Mouse (Mus musculus) granulocyte monocyte progenitor cell, adult 5-6 weeks (primary cell): ENCODE results near the gene Gpm6b. TPM values are rescaled to one million over a fixed set of nuclear protein-coding genes. Genes with fewer than 3 reads are reported as not detected.

Experiments
- ATAC-seq: replicated peaks from 2 replicates; pipeline ENCODE4 v1.8.0; 2016; ENCODE audit warnings: mild to moderate bottlenecking, moderate TSS enrichment, inconsistent platforms; ENCODE audit not compliant: poor library complexity, severe bottlenecking
- total RNA-seq, 2 experiments: library from RNA; stranded (forward) in 1 of 2; stranded (reverse) in 1 of 2; fragments of 200-712, 200-1000 nt in 1 of 2; fragments of >200 nt in 1 of 2; fragmentation: Nextera tagmentation in 1 of 2; gene quantifications; 2 replicates each; pipeline ENCODE4 v1.2.3; 2014 to 2017

Gpm6b gene
- total RNA-seq, 2 experiments from 2014 or later, result 0.45 TPM; not detected in 1

DNA sequence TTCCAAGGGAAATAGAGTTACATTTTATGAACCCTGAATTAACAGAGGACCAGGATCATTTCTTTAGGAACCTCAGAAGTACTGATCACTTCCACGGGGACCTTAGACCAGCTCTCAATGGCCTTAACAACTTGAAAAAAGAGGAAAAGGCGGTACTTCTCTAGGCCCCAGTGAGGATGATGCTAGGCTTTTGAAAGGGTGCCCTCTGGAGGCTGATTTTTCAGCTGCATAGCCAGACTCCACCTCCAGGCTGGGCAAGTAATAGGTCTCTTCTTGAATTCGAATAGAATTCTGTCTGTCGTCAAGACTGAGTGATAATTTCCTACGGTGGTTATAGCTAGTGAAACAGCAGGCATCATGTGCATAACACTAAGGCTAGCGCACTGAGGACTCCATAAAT, 113.1 kb downstream of the Gpm6b start:
- ATAC-seq, result peak; percentile 96

DNA sequence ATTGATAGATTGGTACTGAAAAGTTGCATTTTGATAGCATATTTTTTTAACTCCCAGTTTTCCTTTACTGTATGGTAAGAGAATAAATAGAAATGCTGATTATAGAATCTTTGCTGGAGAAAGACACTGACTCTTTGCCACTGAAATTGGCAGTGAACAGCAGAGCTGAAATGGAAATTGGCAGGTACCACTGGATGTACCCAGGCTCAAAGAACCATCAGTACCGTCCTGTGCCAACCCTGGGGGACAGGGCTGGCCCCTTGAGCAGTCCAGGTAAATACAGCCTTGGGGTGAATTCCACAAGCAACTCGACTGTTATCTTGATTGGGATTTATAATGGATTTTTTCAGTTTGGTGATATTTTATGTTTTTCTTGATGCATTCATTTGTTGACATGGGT, 114.7 kb downstream of the Gpm6b start:
- ATAC-seq, result no peak

DNA sequence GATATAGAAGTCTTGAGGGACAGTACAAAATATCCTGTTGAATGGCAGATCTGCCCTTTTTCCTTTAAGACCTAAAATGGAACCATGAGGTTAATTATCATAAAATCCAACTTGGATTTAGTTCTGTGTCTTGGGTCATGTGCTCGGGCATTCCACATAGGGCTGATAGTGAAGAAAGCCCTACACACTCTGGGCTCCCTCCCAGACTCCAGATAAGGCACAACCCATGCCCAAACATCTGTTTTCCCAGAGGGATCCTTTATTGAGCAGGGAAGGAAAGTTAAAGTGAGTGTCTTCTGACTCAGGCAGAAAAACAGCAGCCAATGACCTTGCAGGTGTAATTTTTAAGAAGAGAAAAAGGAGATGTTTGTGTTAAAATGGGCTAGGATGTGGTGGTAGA, 116.2 kb downstream of the Gpm6b start:
- no peak for ATAC-seq

DNA sequence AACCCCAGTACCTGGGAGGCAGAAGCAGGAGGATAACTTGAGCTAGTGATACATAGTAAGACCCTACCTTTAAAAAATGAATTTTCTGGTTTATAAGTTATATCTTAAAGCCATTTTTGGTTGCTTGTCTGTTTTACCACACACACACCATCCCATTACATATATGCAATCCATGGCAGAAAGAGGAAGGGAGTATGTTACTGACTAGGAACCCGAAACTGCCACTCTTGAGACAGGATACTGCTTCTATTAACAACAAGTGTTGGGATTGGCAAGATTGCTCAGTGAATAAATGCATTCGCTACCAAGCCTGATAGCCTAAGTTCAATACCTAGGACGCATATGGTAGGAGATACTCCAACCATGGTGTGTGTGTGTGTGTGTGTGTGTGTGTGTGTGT, 117.6 kb downstream of the Gpm6b start:
- peak; percentile 73 for ATAC-seq

DNA sequence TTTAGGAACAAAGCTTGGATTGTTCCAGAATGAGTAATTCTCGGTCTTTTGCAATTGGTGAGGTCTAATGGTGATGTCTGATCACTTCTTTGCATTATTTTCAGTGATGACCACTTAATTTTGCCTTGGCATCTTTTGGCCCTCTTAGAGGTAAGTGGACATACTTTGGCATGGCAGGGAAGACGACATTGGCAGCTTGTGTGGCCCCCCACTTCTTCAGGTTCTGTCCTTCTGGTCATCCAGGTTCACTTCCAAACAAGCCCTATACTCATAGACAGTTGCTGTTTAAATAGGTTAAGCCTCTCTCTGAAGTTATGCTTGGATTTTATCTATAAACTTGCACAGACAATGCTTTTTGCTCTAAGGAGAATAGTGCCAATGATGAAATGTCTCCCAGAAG, 120.2 kb downstream of the Gpm6b start:
- ATAC-seq, result no peak

DNA sequence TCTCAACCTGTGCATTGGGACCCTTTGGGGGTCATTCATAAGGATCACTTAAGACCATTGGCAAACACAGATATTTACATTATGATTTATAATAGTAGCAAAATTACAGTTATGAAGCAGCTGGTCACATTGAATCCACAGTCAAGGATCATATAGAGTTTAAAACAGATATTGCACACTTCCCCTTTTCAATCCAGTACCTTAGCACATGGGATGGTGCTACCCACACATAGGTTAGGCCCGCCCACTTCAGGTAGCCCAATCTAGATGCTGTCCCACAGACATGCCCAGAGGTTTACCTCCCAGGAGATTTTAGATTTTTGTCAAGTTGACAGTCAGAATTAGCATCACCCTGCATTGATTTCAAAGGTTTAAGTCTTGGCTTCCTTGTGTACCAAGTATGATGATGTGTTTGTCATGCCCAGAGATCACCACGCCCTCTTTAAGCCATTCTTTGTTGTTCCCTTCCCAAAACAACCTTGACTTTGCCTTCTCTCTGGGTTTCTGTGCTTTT, 121.3 kb downstream of the Gpm6b start:
- peak; percentile 61 for ATAC-seq

DNA sequence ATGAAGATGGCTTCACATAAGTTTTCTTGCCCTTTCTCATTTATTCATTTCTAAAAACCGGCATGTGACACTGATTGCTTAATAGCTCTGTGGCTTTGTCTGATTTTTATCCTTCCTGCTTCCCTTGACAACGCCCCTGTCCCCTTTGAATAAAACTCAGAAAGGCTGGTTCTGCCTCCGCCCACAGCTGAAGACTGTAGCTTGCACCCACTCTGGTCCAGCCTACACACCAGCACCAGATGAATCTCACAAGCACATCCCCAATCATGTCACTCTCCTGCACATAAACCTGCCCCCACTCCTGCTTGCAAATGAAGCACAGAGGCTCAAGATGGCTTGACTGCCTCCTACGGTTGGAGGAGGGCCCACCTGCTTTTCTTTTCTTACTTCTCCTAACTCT, 121.7 kb downstream of the Gpm6b start:
- ATAC-seq, result peak; percentile 88

DNA sequence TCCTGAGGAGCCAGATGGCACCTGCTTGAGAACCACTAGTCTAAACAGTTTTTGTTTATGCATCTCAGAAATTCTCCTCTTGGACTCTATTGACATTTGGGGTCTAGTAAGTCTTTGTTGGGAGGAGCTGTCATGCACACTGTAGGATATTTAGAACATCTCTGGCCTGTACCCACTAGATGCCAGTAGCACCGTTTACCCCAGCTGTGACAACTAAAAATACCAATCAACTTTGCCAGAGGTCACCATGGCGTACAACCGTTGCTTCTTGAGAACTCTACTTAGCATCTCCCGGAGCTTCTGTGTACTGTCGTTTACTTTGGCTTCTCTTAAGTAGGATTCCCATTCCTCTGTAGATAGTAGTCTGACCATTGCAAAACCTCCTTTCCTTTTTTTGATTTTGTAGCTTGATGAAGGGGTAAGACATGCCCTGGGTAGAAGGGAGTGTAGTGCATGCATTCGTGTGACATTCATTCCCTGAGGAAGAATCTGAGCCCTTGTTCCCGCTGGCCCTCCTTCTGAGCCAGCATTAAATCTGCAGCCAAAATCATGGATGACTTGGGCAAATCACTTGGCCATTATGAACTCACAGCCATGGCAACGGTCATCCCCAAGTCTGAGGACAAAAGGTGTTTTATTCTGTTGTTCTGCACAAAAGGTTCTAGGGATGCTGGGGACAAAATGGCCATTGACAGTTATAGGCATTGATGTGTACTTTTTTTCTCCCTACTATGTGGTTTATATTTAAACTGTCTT, 126.9 kb downstream of the Gpm6b start:
- no peak for ATAC-seq

DNA sequence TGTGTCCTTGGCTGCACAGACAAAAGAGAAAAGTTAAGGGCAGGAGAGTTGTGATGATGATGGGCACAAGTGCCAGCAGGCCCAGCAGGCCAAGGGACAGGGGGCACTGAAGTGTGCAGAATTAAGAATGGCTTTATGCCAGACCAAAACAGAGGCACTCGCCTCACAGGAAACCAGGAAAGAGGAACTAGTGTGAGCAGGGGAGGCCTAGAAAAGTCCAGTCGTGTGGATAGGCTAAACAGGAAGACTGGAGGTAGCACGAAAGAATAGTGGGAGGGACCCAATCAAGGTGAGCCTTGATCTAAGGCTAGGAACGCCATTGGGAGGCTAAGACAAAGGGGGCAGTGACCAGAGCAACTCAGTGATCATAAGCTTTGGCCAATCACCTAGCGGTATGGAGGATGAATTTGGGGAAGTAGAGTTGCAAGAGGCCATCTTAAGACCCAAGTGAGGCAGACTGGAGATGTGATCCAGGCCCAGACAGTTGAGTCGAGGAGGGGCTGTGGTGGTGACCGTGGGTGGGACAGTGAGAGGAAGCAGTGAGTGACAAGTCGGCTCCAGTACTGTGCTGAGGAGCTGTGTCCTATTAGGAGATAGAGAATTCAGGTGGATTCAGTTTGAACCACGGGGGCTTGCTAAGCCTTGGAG, 138.1 kb downstream of the Gpm6b start:
- peak; percentile 93 for ATAC-seq

DNA sequence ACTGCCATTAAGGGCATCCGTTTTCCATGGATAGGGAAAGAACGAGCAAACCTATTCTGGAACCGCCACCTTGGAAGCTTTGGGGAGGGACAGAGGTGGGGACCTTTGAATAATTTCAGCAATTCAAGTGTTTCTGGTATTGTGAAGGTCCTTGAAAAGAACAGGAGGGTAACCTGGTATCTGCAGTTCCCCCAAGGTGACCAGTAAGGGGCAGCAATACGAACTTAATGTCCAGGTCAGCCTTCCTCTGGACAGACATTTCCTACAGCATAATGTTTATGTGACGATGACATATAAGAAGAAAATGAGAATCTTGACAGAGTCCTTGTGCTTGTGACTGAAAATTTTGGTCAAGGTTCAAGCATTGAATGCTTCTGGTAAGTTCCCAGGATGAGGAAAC, 139.9 kb downstream of the Gpm6b start:
- ATAC-seq, result no peak

DNA sequence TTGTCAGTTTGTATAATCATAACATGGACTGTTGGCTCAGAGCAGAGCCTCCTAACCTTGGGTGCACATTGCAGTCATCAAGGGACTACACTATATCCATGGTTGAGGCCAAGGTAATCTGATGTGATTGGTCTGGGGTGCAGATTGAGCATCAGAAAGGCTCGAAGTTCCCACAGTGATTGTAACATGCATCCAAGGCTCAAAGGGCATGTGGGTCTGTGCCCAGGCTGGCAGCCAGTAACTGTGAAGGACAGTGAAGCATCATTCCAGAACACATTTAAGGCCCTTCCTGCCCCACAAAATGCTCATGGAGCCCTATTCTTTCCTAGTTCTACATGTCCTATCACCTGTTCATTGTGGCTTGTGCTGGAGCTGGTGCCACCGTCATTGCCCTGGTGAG, 144.9 kb downstream of the Gpm6b start:
- no peak for ATAC-seq

DNA sequence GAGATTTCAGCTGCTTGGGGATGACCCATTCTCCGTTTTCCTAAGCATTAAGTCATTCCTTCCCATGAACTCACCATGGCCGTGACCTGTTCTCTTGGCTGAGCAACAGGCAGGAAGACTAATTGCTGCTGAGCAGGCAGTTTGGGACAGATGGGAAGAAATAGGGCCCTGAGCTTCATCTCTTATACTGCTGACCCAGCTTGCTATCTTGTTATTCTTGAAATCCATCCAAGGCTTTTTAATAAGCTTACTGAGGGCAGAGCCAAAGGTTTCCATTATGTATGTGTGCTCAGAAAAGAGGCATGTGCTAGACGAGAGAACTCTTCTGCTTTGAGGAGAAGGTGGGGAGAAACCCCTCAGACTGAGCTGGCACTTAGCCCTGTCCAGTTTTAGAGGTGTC, 146.2 kb downstream of the Gpm6b start:
- no peak for ATAC-seq

DNA sequence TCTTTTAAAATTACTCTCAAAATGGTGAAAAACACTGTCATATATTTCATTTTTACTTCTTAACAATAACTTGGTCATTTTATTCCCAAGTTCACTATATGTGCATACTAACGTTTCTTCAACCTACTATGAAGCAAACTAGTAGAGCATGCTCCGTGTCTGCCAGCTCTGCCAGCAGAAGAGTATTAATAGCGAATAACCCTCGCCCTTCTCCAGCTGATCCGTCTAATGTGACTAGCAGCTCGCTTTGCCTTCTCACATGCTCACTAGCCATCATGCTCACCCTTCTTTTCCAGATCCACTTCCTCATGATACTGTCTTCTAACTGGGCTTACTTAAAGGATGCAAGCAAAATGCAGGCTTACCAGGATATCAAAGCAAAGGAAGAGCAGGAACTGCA, 147.9 kb downstream of the Gpm6b start:
- no peak for ATAC-seq

DNA sequence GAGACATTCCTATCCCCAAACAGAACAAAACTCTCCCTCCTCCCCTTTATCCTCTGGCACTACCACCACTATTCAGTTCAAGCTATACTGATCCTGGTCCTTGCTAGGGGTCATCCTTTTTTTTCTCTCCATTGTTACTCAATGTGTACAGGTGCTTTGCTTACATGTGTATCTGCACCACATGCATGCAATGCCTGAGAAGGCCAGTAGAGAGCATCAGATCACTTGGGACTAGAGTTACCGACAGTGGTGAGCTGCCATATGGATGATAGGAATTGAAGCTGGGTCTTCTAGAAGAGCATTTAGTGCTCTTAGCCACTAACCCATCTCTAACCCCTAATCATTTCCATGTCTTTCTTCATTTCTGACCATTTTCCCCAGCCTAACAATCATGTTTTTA, 155.0 kb downstream of the Gpm6b start:
- ATAC-seq, result no peak

DNA sequence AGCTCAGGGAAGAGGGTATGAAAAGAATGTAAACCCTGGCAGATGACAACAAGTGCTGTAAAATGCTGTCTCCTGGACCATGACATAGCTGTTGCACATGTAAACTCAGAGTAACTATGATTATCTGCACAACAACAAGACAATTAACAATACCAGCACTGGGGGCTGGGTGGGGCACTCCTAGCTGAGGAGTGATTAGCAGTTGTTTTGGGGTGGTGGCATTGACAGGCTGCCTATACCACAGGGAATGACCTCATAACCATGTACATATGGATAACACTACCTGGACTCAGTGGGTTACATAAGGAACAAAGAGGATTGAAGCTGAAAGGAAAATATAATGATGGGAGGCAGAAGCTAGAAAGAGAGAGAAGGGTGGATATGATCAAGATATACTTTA, 169.2 kb downstream of the Gpm6b start:
- no peak for ATAC-seq

DNA sequence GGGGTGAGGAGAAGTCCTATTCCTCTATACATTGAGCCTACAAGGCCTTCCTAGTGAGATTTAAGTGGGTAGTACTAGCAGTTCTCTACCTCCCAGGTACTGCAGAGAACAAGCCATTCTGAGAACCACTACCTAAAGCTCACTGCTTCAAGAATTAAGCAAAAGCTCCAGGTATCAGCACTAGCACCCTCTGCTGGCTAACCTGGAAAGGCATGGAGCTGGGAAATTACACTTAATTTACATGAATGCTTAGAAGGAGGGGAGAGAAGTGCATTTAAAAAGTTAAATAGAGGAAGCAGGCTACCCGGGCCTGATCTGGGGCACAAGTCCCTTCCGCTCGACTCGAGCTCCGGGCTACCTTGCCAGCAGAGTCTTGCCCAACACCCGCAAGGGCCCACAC, 177.5 kb downstream of the Gpm6b start:
- peak; percentile 85 for ATAC-seq

DNA sequence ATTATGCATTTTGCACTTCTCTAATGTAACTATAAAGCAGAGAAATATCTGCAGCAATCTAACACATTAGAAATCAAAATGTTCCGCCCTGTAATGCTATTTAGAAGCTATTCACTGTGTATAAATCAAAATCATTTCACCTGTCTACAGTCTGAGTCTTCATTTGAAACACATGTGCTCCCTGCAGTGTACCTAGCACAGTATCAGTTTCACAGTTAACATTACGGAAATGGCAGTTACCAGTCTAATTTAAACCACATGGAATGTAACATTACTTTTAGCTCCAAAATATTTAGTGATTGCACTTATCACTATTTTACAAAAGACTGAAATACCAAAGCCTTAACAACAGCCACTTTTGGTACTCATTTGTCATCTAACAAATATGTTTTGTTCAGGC, 196.1 kb downstream of the Gpm6b start:
- no peak for ATAC-seq

Other genes starting within 250 kb of the Gpm6b start
- gene Gemin8, start 68.5 kb upstream of the Gpm6b start, total RNA-seq (2014; fragmentation: Nextera tagmentation), result 15.9 and 21.1 TPM in 2 replicates
- 7.4 and 8.1 TPM in 2 replicates for gene Gemin8, start 68.5 kb upstream of the Gpm6b start, total RNA-seq (2017)
- 11.2 and 18.5 TPM in 2 replicates for gene Trappc2, start 201.7 kb downstream of the Gpm6b start, total RNA-seq (2014; fragmentation: Nextera tagmentation)
- 13.6 and 17.1 TPM in 2 replicates for gene Trappc2, start 201.7 kb downstream of the Gpm6b start, total RNA-seq (2017)
- 7.2 and 9.0 TPM in 2 replicates for gene Ofd1, start 201.8 kb downstream of the Gpm6b start, total RNA-seq (2014; fragmentation: Nextera tagmentation)
- 11.3 and 15.6 TPM in 2 replicates for gene Ofd1, start 201.8 kb downstream of the Gpm6b start, total RNA-seq (2017)
- gene Rab9, start 241.0 kb downstream of the Gpm6b start, total RNA-seq (2014; fragmentation: Nextera tagmentation), result 52.9 and 53.9 TPM in 2 replicates
- 93.5 and 100 TPM in 2 replicates for gene Rab9, start 241.0 kb downstream of the Gpm6b start, total RNA-seq (2017)